Mouse (Mus musculus): ENCODE data around the gene Tcerg1l.

Tcerg1l gene

GRCm38 (mm10) chr7:138357475-138357874 is 40.1 kb downstream of the Tcerg1l start:
- DNase-seq: no peak

- no peak for DNase-seq
Measured at GRCm38 (mm10) chr7:138356655-138357449, 40.7 kb downstream of the Tcerg1l start.

- no peak for DNase-seq
Measured at GRCm38 (mm10) chr7:138345451-138345850, 52.1 kb downstream of the Tcerg1l start.

- DNase-seq: peak; percentile 16 to 19
Measured at GRCm38 (mm10) chr7:138338451-138338850, 59.1 kb downstream of the Tcerg1l start.

GRCm38 (mm10) chr7:138337946-138338345 is 59.6 kb downstream of the Tcerg1l start:
- no peak for DNase-seq

GRCm38 (mm10) chr7:138332504-138333168 is 64.9 kb downstream of the Tcerg1l start:
- DNase-seq: no peak

- no peak for DNase-seq
Measured at GRCm38 (mm10) chr7:138331266-138331665, 66.3 kb downstream of the Tcerg1l start.

GRCm38 (mm10) chr7:138328637-138329036 is 68.9 kb downstream of the Tcerg1l start:
- no peak for DNase-seq

GRCm38 (mm10) chr7:138326760-138327159 is 70.8 kb downstream of the Tcerg1l start:
- no peak for DNase-seq

- DNase-seq: no peak
Measured at GRCm38 (mm10) chr7:138313733-138314132, 83.8 kb downstream of the Tcerg1l start.

- DNase-seq: no peak
Measured at GRCm38 (mm10) chr7:138306126-138306525, 91.4 kb downstream of the Tcerg1l start.

- no peak for DNase-seq
Measured at GRCm38 (mm10) chr7:138284790-138285189, 112.7 kb downstream of the Tcerg1l start.

GRCm38 (mm10) chr7:138275263-138275662 is 122.3 kb downstream of the Tcerg1l start:
- no peak for DNase-seq

- DNase-seq: no peak
Measured at GRCm38 (mm10) chr7:138271328-138271727, 126.2 kb downstream of the Tcerg1l start.

- no peak for DNase-seq
Measured at GRCm38 (mm10) chr7:138269386-138269785, 128.1 kb downstream of the Tcerg1l start.

GRCm38 (mm10) chr7:138267976-138268646 is 129.4 kb downstream of the Tcerg1l start:
- DNase-seq: peak; percentile 84 to 89

- peak in 1 of 2 experiments; percentile 3 for DNase-seq
Measured at GRCm38 (mm10) chr7:138248612-138249011, 148.9 kb downstream of the Tcerg1l start.

- DNase-seq: peak in 1 of 2 experiments; percentile 12
Measured at GRCm38 (mm10) chr7:138248176-138248575, 149.4 kb downstream of the Tcerg1l start.

- DNase-seq: no peak
Measured at GRCm38 (mm10) chr7:138246684-138247083, 150.8 kb downstream of the Tcerg1l start.

- DNase-seq: no peak
Measured at GRCm38 (mm10) chr7:138242229-138242628, 155.3 kb downstream of the Tcerg1l start.

GRCm38 (mm10) chr7:138237708-138238225 is 159.8 kb downstream of the Tcerg1l start:
- no peak for DNase-seq

GRCm38 (mm10) chr7:138224252-138224651 is 173.3 kb downstream of the Tcerg1l start:
- DNase-seq: no peak

- DNase-seq: no peak
Measured at GRCm38 (mm10) chr7:138222951-138223350, 174.6 kb downstream of the Tcerg1l start.
